Mouse (Mus musculus) thymus, adult 2 months (tissue): ENCODE results near the gene Grrp1. TPM values are rescaled to one million over a fixed set of nuclear protein-coding genes. Genes with fewer than 3 reads are reported as not detected.

Experiments used
- DNase-seq: peaks from one replicate; pipeline ENCODE4 v3.0.0; 2021
- H3K27ac ChIP-seq: fragments of 200-500 bp; 2 replicates; pipeline ENCODE4 v1.5.1; 2012; ENCODE audit warnings: low read length, control low read depth; ENCODE audit not compliant: control insufficient read depth, insufficient read depth
- H3K27me3 ChIP-seq: fragments of 200-500 bp; 2 replicates; pipeline ENCODE4 v1.6.1; 2012; ENCODE audit warnings: mild to moderate bottlenecking, low read length, moderate library complexity, mixed read lengths; ENCODE audit not compliant: control insufficient read depth, insufficient read depth
- H3K36me3 ChIP-seq: fragments of 200-500 bp; 2 replicates; pipeline ENCODE4 v1.6.1; 2012; ENCODE audit warnings: mild to moderate bottlenecking, low read length, moderate library complexity; ENCODE audit not compliant: control insufficient read depth, insufficient read depth
- H3K4me1 ChIP-seq: fragments of 200-500 bp; replicated peaks from 2 replicates; pipeline ENCODE4 v1.6.1; 2012; ENCODE audit warnings: low read length; ENCODE audit not compliant: control insufficient read depth, insufficient read depth
- H3K4me3 ChIP-seq: fragments of 200-500 bp; 2 replicates; pipeline ENCODE4 v1.5.1; 2012; ENCODE audit warnings: mild to moderate bottlenecking, low read length, control low read depth, moderate library complexity; ENCODE audit not compliant: control insufficient read depth, insufficient read depth
- CTCF ChIP-seq: fragments of 200-500 bp; IDR thresholded peaks from 2 replicates; pipeline ENCODE4 v1.5.1; 2012; ENCODE audit warnings: mild to moderate bottlenecking, control low read depth, low read length, moderate library complexity, borderline replicate concordance; ENCODE audit not compliant: control insufficient read depth, poor library complexity, insufficient read depth; ENCODE audit errors: extremely low read depth
- POLR2A ChIP-seq: fragments of 200-500 bp; IDR thresholded peaks from 2 replicates; pipeline ENCODE4 v1.6.1; 2012; ENCODE audit warnings: mild to moderate bottlenecking, low read length, control low read depth, moderate library complexity; ENCODE audit not compliant: control insufficient read depth, poor library complexity, insufficient read depth; ENCODE audit errors: extremely low read depth
- WGBS: fragments of 180-500 bp; shearing (Covaris S2); methylation state at CpG from one replicate; pipeline ENCODE4 v1.1.7; 2018; 5-methylcytosine and 5-hydroxymethylcytosine counted together
- polyA plus RNA-seq: library from polyadenylated mRNA; depleted of rRNA; stranded (reverse); fragments of >200 nt; gene quantifications from 2 replicates; pipeline ENCODE4 v1.2.3, GENCODE M21; 2012

The Grrp1 gene
- polyA plus RNA-seq, 1 experiment = 6.6 TPM

DNA sequence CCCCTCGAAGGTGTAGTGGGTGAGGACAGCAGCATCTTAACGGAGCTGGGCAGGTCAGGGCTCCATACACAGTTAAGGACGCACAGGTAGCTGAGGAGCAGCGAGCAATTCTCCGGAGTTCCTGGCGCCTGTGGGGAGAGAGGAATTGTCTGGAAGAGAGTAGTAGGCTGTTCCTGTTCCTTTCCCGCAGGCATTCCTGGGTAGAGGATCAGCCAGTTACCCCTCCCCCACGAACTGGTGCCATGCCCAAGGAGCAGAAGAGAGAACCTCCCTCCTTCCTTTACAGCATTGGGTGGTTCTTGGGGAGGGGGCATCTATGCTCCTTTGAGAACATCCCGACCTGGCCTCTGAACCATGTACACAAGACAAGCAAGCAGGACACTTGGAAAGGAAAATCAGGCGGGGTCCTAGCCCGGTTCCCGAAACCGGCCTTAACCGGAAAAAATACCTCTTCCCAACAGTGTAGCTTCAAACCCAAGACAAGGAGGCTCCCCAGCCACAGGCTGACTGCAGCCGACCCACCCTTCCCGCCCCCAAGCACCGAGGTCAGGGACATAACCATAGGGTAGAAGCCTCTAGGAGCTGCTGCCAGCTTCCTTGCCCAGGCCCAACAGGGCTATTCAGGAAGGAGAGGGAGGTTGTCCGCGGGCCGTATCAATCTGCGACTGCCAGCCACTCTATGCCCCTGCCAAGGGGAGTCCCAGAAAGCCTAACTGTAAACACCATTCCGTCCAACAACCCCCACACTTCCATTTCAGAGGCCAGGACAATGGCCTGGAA is 1.6 kb downstream of the Grrp1 start:
- no peak overlapping the region for H3K4me3 ChIP-seq

GRCm38 (mm10) chr4:134251241-134252130 is 2.4 kb downstream of the Grrp1 start:
- Histone ChIP-seq H3K36me3 (no peaks in the 10 kb centered on the region), H3K27ac (no peak overlapping the region), H3K4me1 (peaks cover 38% of the 10 kb centered on the region), H3K27me3 (peaks cover 2% of the 10 kb centered on the region; the same call in 1 of the 2 replicates), H3K4me3 (peak overlapping the region; percentile 35)
- TF ChIP-seq POLR2A (no peak), CTCF (0 out of 2 replicates have a peak, but pooled peaks have one; percentile 8)
- DNase-seq = peak; percentile 37
- WGBS = 12% methylated on average over 91 of the region's 91 CpGs

More for the DNA sequence above, 1.6 kb downstream of the Grrp1 start:
- Histone ChIP-seq H3K36me3 (no peaks in the 10 kb centered on the region), H3K27me3 (peaks cover 2% of the 10 kb centered on the region; the same call in 1 of the 2 replicates), H3K27ac (no peak overlapping the region), H3K4me1 (peaks cover 39% of the 10 kb centered on the region)
- no peak for DNase-seq
- 52% methylated on average over 22 of the region's 22 CpGs for WGBS
- TF ChIP-seq CTCF = no peak
- no peak for TF ChIP-seq POLR2A

- H3K27me3 ChIP-seq = peaks cover 2% of the 10 kb centered on the region; the same call in 1 of the 2 replicates
- WGBS = 42% methylated on average over 10 of the region's 10 CpGs
- H3K4me1 ChIP-seq = peaks cover 32% of the 10 kb centered on the region
- no peaks in the 10 kb centered on the region for H3K36me3 ChIP-seq
- no peak for TF ChIP-seq POLR2A
- peak overlapping the region; percentile 35 for H3K4me3 ChIP-seq
- no peak overlapping the region for H3K27ac ChIP-seq
- no peak for DNase-seq
Observed at GRCm38 (mm10) chr4:134250930-134251240, 3.0 kb downstream of the Grrp1 start.

- peaks cover 2% of the 10 kb centered on the region; the same call in 1 of the 2 replicates for H3K27me3 ChIP-seq
- H3K36me3 ChIP-seq = no peaks in the 10 kb centered on the region
- TF ChIP-seq POLR2A (no peak), CTCF (no peak)
- 70% methylated on average over 27 of the region's 27 CpGs for WGBS
- no peak overlapping the region for H3K4me3 ChIP-seq
- no peak for DNase-seq
- no peak overlapping the region for H3K27ac ChIP-seq
- H3K4me1 ChIP-seq = peaks cover 28% of the 10 kb centered on the region
Observed at GRCm38 (mm10) chr4:134250116-134250929, 3.6 kb downstream of the Grrp1 start.

DNA sequence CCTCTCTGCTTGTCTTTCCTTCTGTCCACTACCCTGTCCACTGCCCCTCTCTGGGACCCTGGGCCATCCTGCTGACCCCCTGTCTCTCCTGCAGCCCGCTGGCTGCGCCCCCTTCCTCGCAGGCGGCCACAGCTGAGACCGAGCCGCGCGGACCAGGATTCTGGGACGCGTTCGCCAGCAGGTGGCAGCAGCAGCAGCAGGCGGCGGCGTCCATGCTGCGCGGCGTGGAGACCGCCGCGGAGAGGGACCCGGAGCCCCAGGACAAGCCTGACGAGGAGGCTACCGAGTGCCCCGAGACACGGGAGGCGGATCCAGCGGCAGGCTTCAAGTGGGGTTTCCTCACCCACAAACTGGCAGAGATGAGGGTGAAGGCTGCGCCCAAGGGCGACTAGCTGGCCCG is 4.3 kb downstream of the Grrp1 start:
- H3K4me3 ChIP-seq = no peak overlapping the region; the same call in 1 of the 2 replicates
- TF ChIP-seq POLR2A (no peak), CTCF (peak; percentile 96)
- H3K27me3 ChIP-seq = peaks cover 2% of the 10 kb centered on the region; the same call in 1 of the 2 replicates
- H3K4me1 ChIP-seq = peaks cover 31% of the 10 kb centered on the region
- H3K27ac ChIP-seq = no peak overlapping the region
- WGBS = 7% methylated on average over 30 of the region's 30 CpGs
- DNase-seq = peak; percentile 75
- H3K36me3 ChIP-seq = no peaks in the 10 kb centered on the region
